Mouse (Mus musculus) adrenal gland, postnatal 4 days (tissue): Measurements from ENCODE around the gene Arhgap31. TPM values are rescaled to one million over a fixed set of nuclear protein-coding genes. Genes with fewer than 3 reads are reported as not detected.

ENCODE experiments used
- DNase-seq, 2 experiments: peaks; one replicate each; pipeline ENCODE4 v3.0.0; 2021 to 2022; ENCODE audit warnings: low spot score in 2 of 2, mixed read lengths in 2 of 2
- total RNA-seq, 2 experiments: library from RNA; stranded (reverse); gene quantifications; 2 replicates each; pipeline ENCODE4 v1.2.3; 2021

Arhgap31 gene
- total RNA-seq, 2 experiments from 2014 or later: 31.3 to 31.4 TPM

DNA sequence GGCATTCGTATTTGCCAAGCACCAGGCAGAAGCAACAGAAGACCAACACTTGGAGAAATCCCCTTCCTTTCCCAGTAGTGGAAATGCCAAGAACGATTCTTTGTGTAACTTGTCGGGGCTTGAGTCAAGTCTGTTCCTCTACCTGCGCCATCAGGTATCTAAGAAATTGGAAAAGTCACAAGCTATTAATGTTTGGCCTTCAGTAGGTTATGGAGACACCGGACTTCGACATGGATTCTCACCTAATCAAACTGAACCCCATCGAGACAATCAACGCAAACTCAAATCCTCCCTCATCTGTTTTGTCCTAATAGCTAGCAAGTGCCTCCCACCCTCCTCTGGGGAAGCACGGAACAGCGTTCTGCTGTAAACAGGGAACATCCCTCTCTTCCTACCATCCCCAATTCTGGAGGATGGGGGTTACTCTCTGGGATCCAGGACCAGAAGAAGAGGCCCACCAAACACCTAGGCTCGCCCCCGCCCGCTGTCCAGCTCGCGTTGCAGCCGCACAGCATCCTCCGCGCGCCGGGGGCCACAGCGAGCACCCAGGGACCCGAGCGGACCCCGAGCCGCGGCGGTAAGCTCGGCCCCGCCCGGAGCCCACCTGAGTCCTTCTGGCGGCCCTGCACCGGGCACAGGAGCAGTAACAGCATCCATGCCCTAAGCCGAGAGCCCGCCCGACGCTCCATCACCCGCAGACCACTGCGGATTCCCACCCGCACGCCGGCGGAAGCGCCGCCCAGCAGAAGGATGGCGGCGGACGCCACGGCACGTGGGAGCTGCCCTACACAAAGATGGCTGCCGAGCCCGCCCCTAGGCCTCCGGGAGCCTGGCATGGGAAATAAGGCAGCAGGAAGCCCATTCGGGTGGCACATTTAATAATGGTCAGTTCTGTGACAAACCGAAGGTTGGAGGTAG is 163.3 kb downstream of the Arhgap31 start, which contains the start of gene Poglut1:
TSS of gene Poglut1 (minus strand) at position 780 of the 918 bp plus-strand sequence.
- DNase-seq: peak; percentile 43 to 63

Other genes starting within 250 kb of the Arhgap31 start
- 10 to 100 TPM; 26.4 to 32.2 TPM for gene Timmdc1, start 190.6 kb downstream of the Arhgap31 start, total RNA-seq
- 10 to 100 TPM; 31.7 to 33.7 TPM for gene Poglut1, start 163.0 kb downstream of the Arhgap31 start, total RNA-seq
- 10 to 100 TPM; 71.9 to 75.7 TPM for gene Tmem39a, start 154.6 kb downstream of the Arhgap31 start, total RNA-seq
- 10 to 100 TPM; 13.1 to 14.9 TPM for gene B4galt4, start 29.0 kb upstream of the Arhgap31 start, total RNA-seq
- gene Upk1b, start 87.1 kb upstream of the Arhgap31 start, total RNA-seq: 1 to 10 TPM; 4.3 to 5.1 TPM
- not detected for gene 4930435E12Rik, start 115.5 kb upstream of the Arhgap31 start, total RNA-seq
- 10 to 100 TPM; 53.7 to 56.3 TPM for gene Igsf11, start 179.4 kb upstream of the Arhgap31 start, total RNA-seq